Mouse (Mus musculus): ENCODE results near the gene Dlgap3. TPM values are rescaled to one million over a fixed set of nuclear protein-coding genes. Genes with fewer than 3 reads are reported as not detected.

Dlgap3 gene
- polyA plus RNA-seq, 1 experiment from 2014 or later, result 5.4 TPM

GRCm38 (mm10) chr4:127177961-127178360 lies 9.0 kb downstream of the Dlgap3 start:
- 77% methylated on average over 11 of the region's 11 CpGs for WGBS
- no peak overlapping the region for H3K4me3 ChIP-seq
- H3K36me3 ChIP-seq (ENCODE audit: poor library complexity, severe bottlenecking), result no peaks in the 10 kb centered on the region
- H3K4me1 ChIP-seq, result peaks cover 26% of the 10 kb centered on the region
- peaks cover 12% of the 10 kb centered on the region; the same call in 1 of the 2 replicates for H3K27me3 ChIP-seq
- no peak for ATAC-seq
- H3K9me3 ChIP-seq (replicated peaks), result no peaks in the 10 kb centered on the region
- H3K9ac ChIP-seq, result no peak overlapping the region
- H3K4me2 ChIP-seq, result no peak overlapping the region
- no peak overlapping the region for H3K27ac ChIP-seq

GRCm38 (mm10) chr4:127178671-127179070 lies 9.7 kb downstream of the Dlgap3 start:
- H3K4me2 ChIP-seq, result no peak overlapping the region
- ATAC-seq, result no peak
- 53% methylated on average over 9 of the region's 9 CpGs for WGBS
- no peaks in the 10 kb centered on the region for H3K9me3 ChIP-seq (replicated peaks)
- no peaks in the 10 kb centered on the region for H3K36me3 ChIP-seq (ENCODE audit: poor library complexity, severe bottlenecking)
- H3K4me3 ChIP-seq, result no peak overlapping the region
- no peak overlapping the region for H3K27ac ChIP-seq
- H3K9ac ChIP-seq, result no peak overlapping the region
- H3K27me3 ChIP-seq, result peaks cover 12% of the 10 kb centered on the region; the same call in 1 of the 2 replicates
- H3K4me1 ChIP-seq, result peaks cover 19% of the 10 kb centered on the region

GRCm38 (mm10) chr4:127179469-127180449 lies 10.8 kb downstream of the Dlgap3 start:
- H3K4me2 ChIP-seq, result peak overlapping the region; percentile 40
- H3K9me3 ChIP-seq (replicated peaks), result no peaks in the 10 kb centered on the region
- H3K27me3 ChIP-seq, result peaks cover 12% of the 10 kb centered on the region; the same call in 1 of the 2 replicates
- H3K9ac ChIP-seq, result no peak overlapping the region
- no peaks in the 10 kb centered on the region for H3K36me3 ChIP-seq (ENCODE audit: poor library complexity, severe bottlenecking)
- 10% methylated on average over 19 of the region's 19 CpGs for WGBS
- H3K4me1 ChIP-seq, result peaks cover 13% of the 10 kb centered on the region
- ATAC-seq, result 0 out of 2 replicates have a peak, but pooled peaks have one; percentile 21
- H3K27ac ChIP-seq, result no peak overlapping the region
- H3K4me3 ChIP-seq, result no peak overlapping the region

- no peaks in the 10 kb centered on the region for H3K36me3 ChIP-seq (ENCODE audit: poor library complexity, severe bottlenecking)
- H3K9me3 ChIP-seq (replicated peaks), result no peaks in the 10 kb centered on the region
- H3K4me3 ChIP-seq, result no peak overlapping the region
- H3K4me2 ChIP-seq, result no peak overlapping the region
- 67% methylated on average over 3 of the region's 3 CpGs for WGBS
- peaks cover 13% of the 10 kb centered on the region for H3K4me1 ChIP-seq
- peaks cover 12% of the 10 kb centered on the region; the same call in 1 of the 2 replicates for H3K27me3 ChIP-seq
- ATAC-seq, result no peak
- H3K27ac ChIP-seq, result no peak overlapping the region
- H3K9ac ChIP-seq, result no peak overlapping the region
Observed at GRCm38 (mm10) chr4:127180450-127180840, 11.4 kb downstream of the Dlgap3 start.

- ATAC-seq, result no peak
- Histone ChIP-seq H3K4me1 (peaks cover 13% of the 10 kb centered on the region), H3K4me2 (no peak overlapping the region), H3K9ac (no peak overlapping the region), H3K27ac (no peak overlapping the region), H3K27me3 (peaks cover 12% of the 10 kb centered on the region; the same call in 1 of the 2 replicates), H3K36me3 (ENCODE audit: poor library complexity, severe bottlenecking) (no peaks in the 10 kb centered on the region), H3K4me3 (no peak overlapping the region), H3K9me3 (replicated peaks) (no peaks in the 10 kb centered on the region)
- WGBS, result 87% methylated on average over 9 of the region's 9 CpGs
Observed at GRCm38 (mm10) chr4:127181010-127181409, 12.0 kb downstream of the Dlgap3 start.

GRCm38 (mm10) chr4:127183867-127184266 lies 14.9 kb downstream of the Dlgap3 start:
- no peak for ATAC-seq
- no peak overlapping the region for H3K27ac ChIP-seq
- 88% methylated on average over 5 of the region's 5 CpGs for WGBS

GRCm38 (mm10) chr4:127190921-127191320 lies 21.9 kb downstream of the Dlgap3 start:
- WGBS, result 92% methylated on average over 6 of the region's 6 CpGs
- Histone ChIP-seq H3K27me3 (no peaks in the 10 kb centered on the region), H3K27ac (no peak overlapping the region), H3K4me2 (no peak overlapping the region), H3K9me3 (replicated peaks) (no peaks in the 10 kb centered on the region), H3K4me1 (peaks cover 25% of the 10 kb centered on the region), H3K9ac (no peak overlapping the region), H3K36me3 (ENCODE audit: poor library complexity, severe bottlenecking) (peaks cover 8% of the 10 kb centered on the region), H3K4me3 (no peak overlapping the region)
- ATAC-seq, result no peak

More at GRCm38 (mm10) chr4:127183867-127184266, 14.9 kb downstream of the Dlgap3 start:
- H3K4me3 ChIP-seq, result no peak overlapping the region
- H3K9ac ChIP-seq, result no peak overlapping the region
- no peaks in the 10 kb centered on the region for H3K9me3 ChIP-seq (replicated peaks)
- no peak overlapping the region for H3K4me2 ChIP-seq
- H3K4me1 ChIP-seq, result peaks cover 12% of the 10 kb centered on the region
- no peaks in the 10 kb centered on the region for H3K36me3 ChIP-seq (ENCODE audit: poor library complexity, severe bottlenecking)
- peaks cover 4% of the 10 kb centered on the region; the same call in 1 of the 2 replicates for H3K27me3 ChIP-seq

GRCm38 (mm10) chr4:127192704-127193103 lies 23.7 kb downstream of the Dlgap3 start:
- Histone ChIP-seq H3K4me2 (no peak overlapping the region), H3K9ac (no peak overlapping the region), H3K27me3 (no peaks in the 10 kb centered on the region), H3K27ac (no peak overlapping the region), H3K9me3 (replicated peaks) (no peaks in the 10 kb centered on the region), H3K4me1 (peaks cover 25% of the 10 kb centered on the region), H3K4me3 (no peak overlapping the region), H3K36me3 (ENCODE audit: poor library complexity, severe bottlenecking) (peaks cover 8% of the 10 kb centered on the region)
- WGBS, result 70% methylated on average over 8 of the region's 8 CpGs
- no peak for ATAC-seq

- Histone ChIP-seq H3K4me2 (no peak overlapping the region), H3K4me3 (no peak overlapping the region), H3K27ac (no peak overlapping the region), H3K4me1 (peaks cover 25% of the 10 kb centered on the region), H3K36me3 (ENCODE audit: poor library complexity, severe bottlenecking) (peaks cover 8% of the 10 kb centered on the region), H3K27me3 (no peaks in the 10 kb centered on the region), H3K9ac (no peak overlapping the region), H3K9me3 (replicated peaks) (no peaks in the 10 kb centered on the region)
- WGBS, result 60% methylated on average over 14 of the region's 14 CpGs
- ATAC-seq, result 0 out of 2 replicates have a peak, but pooled peaks have one; percentile 21
Observed at GRCm38 (mm10) chr4:127193378-127194155, 24.6 kb downstream of the Dlgap3 start.

- Histone ChIP-seq H3K27ac (no peak overlapping the region), H3K9me3 (replicated peaks) (no peaks in the 10 kb centered on the region), H3K4me2 (no peak overlapping the region), H3K9ac (no peak overlapping the region), H3K4me1 (peaks cover 25% of the 10 kb centered on the region), H3K4me3 (no peak overlapping the region), H3K36me3 (ENCODE audit: poor library complexity, severe bottlenecking) (peaks cover 8% of the 10 kb centered on the region), H3K27me3 (no peaks in the 10 kb centered on the region)
- WGBS, result 81% methylated on average over 25 of the region's 25 CpGs
- no peak for ATAC-seq
Observed at GRCm38 (mm10) chr4:127194477-127195269, 25.7 kb downstream of the Dlgap3 start.

GRCm38 (mm10) chr4:127198609-127199008 lies 29.6 kb downstream of the Dlgap3 start:
- Histone ChIP-seq H3K4me2 (no peak overlapping the region), H3K4me3 (no peak overlapping the region), H3K9ac (no peak overlapping the region), H3K4me1 (peaks cover 15% of the 10 kb centered on the region), H3K9me3 (replicated peaks) (no peaks in the 10 kb centered on the region), H3K27ac (no peak overlapping the region), H3K27me3 (no peaks in the 10 kb centered on the region), H3K36me3 (ENCODE audit: poor library complexity, severe bottlenecking) (peaks cover 8% of the 10 kb centered on the region)
- ATAC-seq, result no peak
- 17% methylated on average over 6 of the region's 6 CpGs for WGBS
